Mouse (Mus musculus) stomach, postnatal 0 days (tissue): ENCODE measurements at regions not wholly inside any gene's neighbourhood (a gene's known extent, or its start where the extent isn't known, plus 50 kb on each side); places are given as distances from the start of the nearest gene placed in this dataset.

Experiments
- CTCF ChIP-seq: IDR thresholded peaks from 2 replicates; pipeline ENCODE4 v1.5.1; 2016; ENCODE audit warnings: antibody characterized with exemption, low read depth, mild to moderate bottlenecking, moderate library complexity
- EP300 ChIP-seq: optimal IDR thresholded peaks from 2 replicates; pipeline ENCODE3; 2016; ENCODE audit warnings: antibody characterized with exemption

DNA sequence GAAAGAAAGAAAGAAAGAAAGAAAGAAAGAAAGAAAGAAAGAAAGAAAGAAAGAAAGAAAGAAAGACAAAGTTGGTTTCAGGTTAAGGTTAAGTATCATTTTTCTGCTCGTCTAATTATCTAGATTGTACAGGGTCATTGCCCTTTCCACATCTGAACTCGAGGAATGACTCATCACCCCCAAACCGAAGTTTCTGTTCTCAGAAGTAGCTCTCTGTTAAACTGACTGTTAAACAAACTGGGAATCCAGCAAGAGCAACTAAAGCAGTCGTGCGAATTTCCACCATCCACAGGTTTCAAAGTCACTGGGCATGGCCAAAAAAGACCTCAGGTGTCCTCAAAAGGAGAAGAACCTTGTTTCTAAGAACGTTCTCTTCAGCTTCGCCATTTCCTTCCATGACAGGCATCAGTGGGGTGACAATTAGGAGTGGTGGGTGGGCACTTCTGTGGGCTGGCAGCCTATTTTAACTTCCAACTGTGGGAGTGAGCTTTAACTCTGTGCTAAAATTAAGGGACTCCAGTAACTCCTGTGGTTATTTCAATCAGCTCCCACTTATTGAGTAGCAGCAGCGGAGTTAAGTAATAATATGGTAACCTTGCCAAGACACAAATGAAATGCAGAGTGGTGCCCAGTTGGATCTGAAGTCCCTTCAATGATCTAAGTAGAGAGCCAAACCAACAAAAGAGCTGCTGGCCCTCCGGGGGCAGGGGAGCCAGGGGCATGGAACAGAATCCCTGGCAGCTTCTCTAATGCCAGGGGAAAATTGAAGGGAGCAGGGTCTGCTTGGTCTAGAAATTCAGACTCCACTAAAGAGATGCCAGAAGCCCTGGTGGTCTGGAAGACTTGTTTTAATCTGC, 470.5 kb upstream of the Smim15 start:
- TF ChIP-seq CTCF (no peak), EP300 (no peak)
